Mouse (Mus musculus): ENCODE data around the gene Rnf43. TPM values are rescaled to one million over a fixed set of nuclear protein-coding genes. Genes with fewer than 3 reads are reported as not detected.

Rnf43 gene
- polyA plus RNA-seq, 1 experiment from 2014 or later = 0.70 TPM

DNA sequence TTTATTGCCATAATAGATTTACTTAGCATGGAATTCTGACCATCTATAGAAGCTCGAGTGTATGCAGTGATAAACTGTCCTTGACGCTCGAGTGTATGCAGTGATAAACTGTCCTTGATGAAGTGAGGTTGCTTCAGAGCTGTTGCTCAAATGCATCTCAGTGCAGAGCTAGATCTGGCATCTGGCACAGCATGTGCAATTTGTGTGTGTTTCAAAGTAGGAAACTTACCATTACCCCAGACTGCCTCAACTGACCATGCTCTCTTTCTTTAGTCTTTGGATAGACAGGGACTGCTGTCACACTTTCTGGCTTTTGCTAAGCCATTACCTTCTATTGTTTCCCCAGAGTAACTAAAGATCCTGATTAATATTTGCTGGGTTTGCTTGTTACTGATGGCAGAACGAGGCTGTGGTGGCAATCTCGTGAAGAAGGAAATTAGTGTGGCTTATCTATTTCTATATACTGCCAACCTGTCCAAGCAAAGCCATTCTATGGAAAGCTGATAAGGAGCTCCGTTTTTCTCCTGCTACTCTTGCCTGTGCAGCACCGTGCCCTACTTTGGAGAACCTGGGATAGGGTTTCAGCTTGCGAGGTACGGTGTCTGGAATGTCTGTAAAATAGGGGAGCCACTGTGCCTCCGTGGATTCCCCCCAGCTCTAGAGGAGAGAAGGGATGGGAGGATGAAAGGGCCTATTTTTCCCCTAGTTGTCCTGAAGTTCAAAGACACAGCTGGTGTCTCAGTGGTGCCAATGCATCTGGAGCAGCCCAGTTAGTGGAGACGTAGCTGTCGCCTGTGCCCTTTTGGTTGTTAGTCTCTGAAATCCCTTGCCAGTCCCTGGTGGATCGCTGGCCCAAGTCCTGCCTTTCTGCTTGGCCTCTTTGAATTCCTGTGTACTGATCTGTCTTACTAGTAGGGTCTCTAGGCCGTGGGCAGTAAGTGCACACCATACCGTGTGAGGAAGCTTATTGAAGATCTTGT is 25.0 kb downstream of the Rnf43 start:
- no peak overlapping the region for H3K4me3 ChIP-seq (ENCODE audit: inconsistent target)
- no peak overlapping the region for H3K27ac ChIP-seq
- H3K79me2 ChIP-seq (ENCODE audit: inconsistent target) = no peaks in the 10 kb centered on the region
- H3K36me3 ChIP-seq (ENCODE audit: inconsistent target) = no peaks in the 10 kb centered on the region
- 93% methylated on average over 15 of the region's 15 CpGs for WGBS (ENCODE audit: missing documents)

DNA sequence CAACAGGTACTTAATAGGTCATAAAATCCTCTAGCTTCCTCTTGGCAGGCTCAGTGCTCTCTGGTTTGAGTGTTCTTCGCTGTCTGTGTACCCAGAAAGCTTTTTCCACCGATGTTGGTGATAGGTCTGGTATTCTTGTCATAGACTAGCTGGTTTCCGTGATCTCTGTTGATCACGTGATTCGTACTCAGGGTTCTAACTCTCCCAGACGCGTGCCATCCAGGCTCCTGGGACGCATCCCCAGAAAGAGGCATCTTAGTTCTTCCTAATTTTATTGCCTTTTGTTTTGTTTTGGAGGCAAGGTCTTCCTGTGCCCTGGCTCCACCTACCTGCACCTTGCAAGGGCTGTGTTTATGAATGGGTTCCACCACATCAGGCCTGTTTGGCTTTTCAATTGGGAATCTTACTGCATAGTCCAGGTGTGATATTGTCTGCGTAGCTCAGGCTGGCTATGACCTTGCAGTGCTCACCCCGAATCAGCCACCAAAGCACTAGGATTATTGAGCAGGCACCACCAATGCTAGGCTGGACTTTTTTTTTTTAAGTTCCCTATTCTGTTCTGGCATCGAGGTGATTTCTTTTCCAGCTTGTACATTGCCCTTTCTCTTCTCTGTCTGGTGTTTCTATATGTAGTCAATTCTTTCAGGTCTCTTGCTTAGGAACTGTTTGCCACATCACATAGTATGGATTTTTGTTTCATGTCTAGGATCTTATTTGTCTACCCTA is 26.1 kb downstream of the Rnf43 start:
- no peak overlapping the region for H3K27ac ChIP-seq
- 77% methylated on average over 11 of the region's 11 CpGs for WGBS (ENCODE audit: missing documents)
- no peak overlapping the region for H3K4me3 ChIP-seq (ENCODE audit: inconsistent target)
- no peaks in the 10 kb centered on the region for H3K79me2 ChIP-seq (ENCODE audit: inconsistent target)
- no peaks in the 10 kb centered on the region for H3K36me3 ChIP-seq (ENCODE audit: inconsistent target)

DNA sequence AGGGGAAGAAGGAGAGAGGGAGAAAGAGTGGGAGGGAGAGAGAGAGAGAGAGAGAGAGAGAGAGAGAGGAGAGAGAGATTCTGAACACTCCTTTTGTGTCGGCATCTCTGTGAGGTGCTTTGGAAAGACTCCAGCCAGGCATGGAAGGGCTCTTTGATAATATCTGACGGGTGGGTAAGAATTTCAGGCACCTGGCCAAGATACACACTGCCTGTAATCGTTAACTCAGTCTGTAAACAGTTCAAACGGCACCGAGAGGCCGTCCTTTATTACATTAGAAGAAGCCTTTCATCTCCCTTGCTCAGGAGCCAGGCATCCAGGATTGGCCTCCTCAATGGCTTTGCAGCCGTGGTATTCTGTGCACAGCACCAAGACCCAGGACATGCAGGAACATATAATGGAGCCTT is 26.9 kb downstream of the Rnf43 start:
- Histone ChIP-seq H3K79me2 (ENCODE audit: inconsistent target) (no peaks in the 10 kb centered on the region), H3K4me3 (ENCODE audit: inconsistent target) (no peak overlapping the region), H3K27ac (no peak overlapping the region), H3K36me3 (ENCODE audit: inconsistent target) (no peaks in the 10 kb centered on the region)
- 40% methylated on average over 7 of the region's 7 CpGs for WGBS (ENCODE audit: missing documents)

DNA sequence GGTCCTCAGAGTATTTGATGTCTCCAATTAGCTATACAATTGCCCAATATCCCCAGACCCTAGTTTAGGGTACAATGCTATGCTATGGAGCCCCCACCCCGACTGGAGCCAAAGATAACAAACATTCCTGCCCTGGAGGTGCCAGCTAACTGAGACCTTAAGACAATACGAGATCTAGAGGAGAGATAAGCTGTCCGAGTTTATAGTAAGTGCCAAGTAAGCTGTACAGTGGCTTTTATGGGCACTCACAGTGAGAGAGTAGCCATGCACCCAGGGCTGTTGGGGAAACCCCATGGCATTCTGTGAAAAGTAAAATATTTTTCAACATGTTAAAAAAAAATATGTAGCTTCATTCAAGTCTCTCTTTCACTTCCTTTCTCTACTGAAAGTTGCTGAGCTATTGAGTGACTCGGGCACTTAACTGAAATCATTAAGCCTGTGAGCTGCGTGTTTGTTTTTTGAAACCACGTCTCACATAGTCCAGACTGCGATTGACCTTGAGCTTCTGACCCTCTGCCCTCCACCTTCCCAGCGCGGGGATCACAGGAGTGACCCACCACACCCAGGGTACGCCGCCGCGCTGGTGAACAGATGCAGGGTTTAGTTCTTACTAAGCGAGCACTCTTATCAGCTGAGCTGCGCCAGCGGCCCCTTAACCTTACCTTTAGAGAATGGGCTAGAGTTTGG is 27.7 kb downstream of the Rnf43 start:
- no peak overlapping the region for H3K27ac ChIP-seq
- H3K4me3 ChIP-seq (ENCODE audit: inconsistent target) = no peak overlapping the region
- H3K36me3 ChIP-seq (ENCODE audit: inconsistent target) = no peaks in the 10 kb centered on the region
- H3K79me2 ChIP-seq (ENCODE audit: inconsistent target) = no peaks in the 10 kb centered on the region
- 51% methylated on average over 16 of the region's 16 CpGs for WGBS (ENCODE audit: missing documents)

DNA sequence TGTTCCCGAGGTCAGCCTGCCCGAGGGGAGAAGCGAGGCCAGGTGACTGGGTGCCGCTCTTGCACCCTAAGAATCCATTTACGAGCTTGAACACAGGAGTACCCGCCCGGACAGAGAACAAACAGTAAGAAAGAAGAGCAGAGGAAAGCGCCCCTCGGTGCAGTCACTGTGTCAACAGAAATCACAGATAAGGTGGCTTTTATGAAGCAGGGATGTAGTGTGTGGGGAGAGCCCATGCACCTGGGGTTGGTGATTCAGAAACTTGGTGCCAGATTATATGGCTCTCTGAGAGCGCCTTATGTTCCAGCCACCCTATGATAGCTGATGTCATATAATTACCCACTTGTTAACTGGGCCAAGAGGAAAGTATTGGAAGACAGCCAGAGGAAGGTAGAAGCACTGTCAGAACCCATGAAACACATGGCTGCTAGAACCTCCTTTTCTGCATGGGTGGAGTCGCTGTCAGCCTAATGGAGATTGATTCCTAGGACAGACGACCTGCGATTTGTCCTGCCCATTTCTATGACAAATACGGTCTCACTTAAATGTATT is 34.7 kb downstream of the Rnf43 start:
- H3K27ac ChIP-seq = no peak overlapping the region

DNA sequence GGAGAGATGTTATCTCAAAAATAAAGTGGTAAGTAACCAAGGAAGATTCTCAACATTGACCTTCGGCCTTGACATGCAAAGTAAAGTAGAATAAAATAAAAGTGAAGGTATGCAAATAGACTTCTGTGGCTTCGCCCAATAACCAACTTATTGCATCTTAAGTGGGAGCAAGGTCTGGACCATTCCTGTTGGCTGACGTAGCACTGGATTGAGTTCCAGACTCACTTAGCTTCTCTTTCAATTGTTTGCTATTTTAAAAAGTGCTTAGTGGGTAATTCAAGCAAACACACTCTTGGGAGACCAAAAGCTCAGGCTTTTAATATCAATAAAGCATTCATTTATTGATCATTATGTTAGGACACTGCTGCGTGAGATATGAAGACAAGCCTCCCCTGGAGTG is 35.6 kb downstream of the Rnf43 start:
- no peaks in the 10 kb centered on the region for H3K36me3 ChIP-seq (ENCODE audit: inconsistent target)
- H3K4me3 ChIP-seq (ENCODE audit: inconsistent target) = no peak overlapping the region
- H3K27ac ChIP-seq = no peak overlapping the region
- no peaks in the 10 kb centered on the region for H3K79me2 ChIP-seq (ENCODE audit: inconsistent target)
- 97% methylated on average over 4 of the region's 4 CpGs for WGBS (ENCODE audit: missing documents)

More for the DNA sequence above, 34.7 kb downstream of the Rnf43 start:
- H3K4me3 ChIP-seq (ENCODE audit: inconsistent target) = no peak overlapping the region
- 91% methylated on average over 14 of the region's 14 CpGs for WGBS (ENCODE audit: missing documents)
- no peaks in the 10 kb centered on the region for H3K79me2 ChIP-seq (ENCODE audit: inconsistent target)
- H3K36me3 ChIP-seq (ENCODE audit: inconsistent target) = no peaks in the 10 kb centered on the region

DNA sequence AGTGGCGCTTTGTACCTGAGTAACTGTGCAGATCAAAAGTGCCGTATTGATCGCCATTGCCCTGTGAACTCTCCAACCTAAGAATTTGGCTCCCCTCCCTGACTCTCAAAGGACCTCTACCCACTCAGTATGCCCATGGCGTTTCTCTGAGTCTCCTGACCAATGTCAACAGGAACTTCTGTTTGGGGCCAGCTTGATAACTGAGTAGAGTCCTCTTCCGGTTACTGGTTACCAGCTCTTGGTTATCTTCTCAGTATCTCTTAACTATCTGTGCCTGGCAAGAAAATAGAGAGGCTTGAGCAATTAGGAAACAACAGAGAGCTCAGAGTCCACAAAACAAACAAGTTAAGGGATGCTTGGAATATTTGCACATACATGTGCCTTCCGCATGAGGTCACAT is 38.6 kb downstream of the Rnf43 start:
- Histone ChIP-seq H3K27ac (no peak overlapping the region), H3K36me3 (ENCODE audit: inconsistent target) (no peaks in the 10 kb centered on the region), H3K79me2 (ENCODE audit: inconsistent target) (no peaks in the 10 kb centered on the region), H3K4me3 (ENCODE audit: inconsistent target) (no peak overlapping the region)
- 87% methylated on average over 6 of the region's 6 CpGs for WGBS (ENCODE audit: missing documents)

DNA sequence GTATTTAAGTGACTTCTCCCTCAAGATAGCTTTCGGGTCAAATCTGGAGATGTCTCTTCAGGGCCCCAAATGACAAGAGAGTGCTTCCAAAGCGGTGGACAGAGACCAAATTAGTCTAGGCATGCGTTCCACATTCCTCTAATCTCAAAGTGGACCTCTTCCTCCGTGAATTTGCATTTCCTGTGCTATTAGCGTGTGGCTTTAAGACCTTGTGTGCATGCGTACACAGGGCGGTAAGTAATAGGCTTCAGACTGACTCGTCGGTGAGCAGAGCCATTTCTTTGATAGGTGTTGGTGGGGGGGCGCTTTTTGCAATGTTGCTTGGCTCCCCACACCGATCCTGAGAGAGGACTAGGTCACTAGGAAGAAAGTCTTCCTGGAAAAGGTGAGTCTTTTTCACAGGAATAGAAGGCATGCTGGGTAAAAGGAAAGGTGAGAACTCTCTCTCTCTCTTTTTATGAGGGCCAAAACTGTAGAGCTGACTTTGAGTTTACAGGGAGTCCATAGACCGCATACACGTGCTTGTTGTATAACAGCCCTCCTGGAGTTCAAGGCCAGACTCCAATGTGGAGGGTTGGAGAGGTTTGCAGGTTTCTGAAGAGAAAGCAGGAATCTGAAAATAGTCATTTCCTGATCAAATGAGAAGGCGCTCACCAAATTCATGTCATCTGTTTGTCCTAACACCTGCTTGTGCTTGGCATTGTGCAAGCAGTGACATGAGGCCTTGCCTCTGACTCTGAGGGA is 39.5 kb downstream of the Rnf43 start:
- Histone ChIP-seq H3K36me3 (ENCODE audit: inconsistent target) (no peaks in the 10 kb centered on the region), H3K79me2 (ENCODE audit: inconsistent target) (no peaks in the 10 kb centered on the region), H3K27ac (no peak overlapping the region), H3K4me3 (ENCODE audit: inconsistent target) (no peak overlapping the region)
- WGBS (ENCODE audit: missing documents) = 50% methylated on average over 14 of the region's 14 CpGs

DNA sequence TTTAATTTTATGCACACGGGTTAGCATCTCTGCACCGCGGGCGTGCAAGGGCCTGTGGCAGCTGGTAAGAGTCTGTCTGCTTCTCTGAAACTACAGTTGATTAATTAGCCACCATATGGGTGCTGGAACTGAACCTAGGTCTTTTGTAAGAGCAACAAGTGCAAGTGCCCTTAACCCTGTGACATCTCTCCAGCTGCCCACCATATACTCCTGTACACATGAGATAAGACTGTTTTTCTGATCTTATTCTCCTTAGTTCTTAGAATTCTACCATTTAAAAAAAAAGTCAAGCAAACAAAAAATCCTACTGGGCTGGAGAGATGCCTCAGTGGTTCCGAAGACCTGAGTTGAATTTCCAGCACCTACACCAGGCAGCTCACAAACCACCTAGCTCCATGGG is 41.1 kb downstream of the Rnf43 start:
- 94% methylated on average over 5 of the region's 5 CpGs for WGBS (ENCODE audit: missing documents)
- no peak overlapping the region for H3K27ac ChIP-seq
- H3K4me3 ChIP-seq (ENCODE audit: inconsistent target) = no peak overlapping the region
- H3K36me3 ChIP-seq (ENCODE audit: inconsistent target) = no peaks in the 10 kb centered on the region
- H3K79me2 ChIP-seq (ENCODE audit: inconsistent target) = no peaks in the 10 kb centered on the region

DNA sequence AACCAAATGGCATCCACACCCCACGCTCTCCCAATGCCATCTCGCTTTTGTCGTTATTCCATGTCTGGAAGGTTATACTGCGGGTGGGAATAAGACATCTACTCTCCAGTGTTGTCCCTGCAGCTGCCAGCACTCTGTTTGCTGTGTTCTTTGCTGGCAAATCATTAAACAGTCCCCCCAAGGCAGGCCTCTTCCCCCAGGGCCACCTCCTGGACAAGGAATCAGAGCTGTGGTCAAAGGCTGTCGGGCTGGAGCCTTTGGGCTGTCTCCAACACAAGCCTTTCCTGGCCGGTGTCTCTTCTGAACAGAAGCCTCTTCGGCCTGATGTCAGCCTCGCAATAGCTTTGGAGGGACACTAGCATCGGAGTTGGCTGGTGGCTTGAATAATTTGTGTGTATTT is 41.8 kb downstream of the Rnf43 start:
- Histone ChIP-seq H3K27ac (no peak overlapping the region), H3K4me3 (ENCODE audit: inconsistent target) (no peak overlapping the region), H3K36me3 (ENCODE audit: inconsistent target) (no peaks in the 10 kb centered on the region), H3K79me2 (ENCODE audit: inconsistent target) (no peaks in the 10 kb centered on the region)
- WGBS (ENCODE audit: missing documents) = 95% methylated on average over 9 of the region's 9 CpGs

DNA sequence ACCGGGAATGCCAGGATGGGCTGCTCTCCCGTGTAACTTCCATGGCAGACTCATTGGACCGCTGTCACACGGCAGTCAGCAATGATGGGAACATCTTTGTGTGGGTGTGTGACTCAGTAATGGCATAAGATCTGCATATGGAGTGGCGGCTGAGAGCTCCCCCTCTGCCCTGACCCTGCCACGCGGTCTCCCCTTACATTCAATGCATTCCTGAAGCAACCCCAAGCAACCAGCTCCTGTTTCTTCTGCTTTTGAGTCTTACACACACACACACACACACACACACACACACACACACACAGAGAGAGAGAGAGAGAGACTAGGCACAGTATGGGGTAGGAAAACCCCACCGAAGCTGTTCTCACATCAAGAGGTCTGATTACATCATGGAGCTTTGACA is 45.0 kb downstream of the Rnf43 start:
- H3K79me2 ChIP-seq (ENCODE audit: inconsistent target) = no peaks in the 10 kb centered on the region
- WGBS (ENCODE audit: missing documents) = 78% methylated on average over 6 of the region's 8 CpGs
- H3K36me3 ChIP-seq (ENCODE audit: inconsistent target) = no peaks in the 10 kb centered on the region
- H3K27ac ChIP-seq = no peak overlapping the region
- no peak overlapping the region for H3K4me3 ChIP-seq (ENCODE audit: inconsistent target)

DNA sequence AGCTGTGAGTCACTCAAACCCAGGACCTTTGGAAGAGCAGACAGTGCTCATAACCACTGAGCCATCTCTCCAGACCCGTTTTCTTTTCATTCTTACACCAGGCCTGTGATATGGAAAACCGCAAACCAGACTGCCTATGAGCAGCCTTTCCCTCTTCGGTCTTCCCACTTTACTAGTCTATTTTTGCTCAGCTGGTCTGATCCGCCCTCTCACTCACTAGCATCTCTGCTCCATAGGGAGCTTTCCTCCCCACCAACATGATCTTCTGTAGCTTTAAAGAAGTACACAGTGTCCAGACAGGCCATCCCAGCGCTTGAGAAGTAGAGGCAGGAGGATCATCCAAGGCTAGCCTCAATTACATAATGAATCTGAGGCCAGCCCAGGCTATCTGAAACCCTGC is 46.5 kb downstream of the Rnf43 start:
- H3K36me3 ChIP-seq (ENCODE audit: inconsistent target) = no peaks in the 10 kb centered on the region
- H3K27ac ChIP-seq = no peak overlapping the region
- no peak overlapping the region for H3K4me3 ChIP-seq (ENCODE audit: inconsistent target)
- no peaks in the 10 kb centered on the region for H3K79me2 ChIP-seq (ENCODE audit: inconsistent target)
- WGBS (ENCODE audit: missing documents) = 97% methylated on average over 5 of the region's 5 CpGs

DNA sequence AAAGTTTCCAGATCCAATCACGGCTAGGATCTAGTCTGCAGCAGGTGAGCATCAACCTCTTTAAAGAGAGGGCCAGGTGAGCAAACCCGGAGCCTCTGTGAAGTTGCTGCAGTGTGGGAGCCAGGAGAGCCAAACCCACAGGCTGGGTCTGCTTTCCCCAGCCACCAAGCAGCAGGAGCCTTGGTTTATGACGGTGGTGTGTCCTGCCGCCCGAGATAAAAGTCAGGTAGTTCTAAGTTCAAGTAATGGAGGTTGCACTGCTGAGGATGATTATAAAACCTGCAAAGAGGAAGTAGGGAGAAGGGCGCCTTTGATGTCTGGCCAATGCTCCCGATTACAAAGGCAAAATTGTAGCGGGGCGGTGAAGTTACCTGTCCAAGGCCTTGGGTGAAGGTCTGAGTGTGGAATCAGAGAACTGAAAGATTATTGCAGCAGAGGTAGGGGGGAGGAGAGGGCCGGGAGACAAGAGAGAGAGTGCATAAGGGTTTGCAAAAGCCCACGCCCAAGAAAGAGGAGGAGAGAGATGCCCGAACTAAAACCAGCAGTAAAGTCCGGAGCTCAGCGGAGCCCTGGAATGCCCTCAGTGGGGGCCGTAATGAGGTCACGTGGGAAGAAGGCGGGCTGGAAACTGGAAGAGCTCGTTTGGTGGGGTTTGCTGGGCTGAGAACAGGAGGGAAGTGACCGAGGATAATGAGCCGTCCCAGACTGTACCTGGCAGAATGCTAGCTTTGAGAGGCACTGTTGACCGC is 47.2 kb downstream of the Rnf43 start:
- Histone ChIP-seq H3K27ac (no peak overlapping the region), H3K36me3 (ENCODE audit: inconsistent target) (no peaks in the 10 kb centered on the region), H3K4me3 (ENCODE audit: inconsistent target) (no peak overlapping the region), H3K79me2 (ENCODE audit: inconsistent target) (no peaks in the 10 kb centered on the region)
- 25% methylated on average over 21 of the region's 21 CpGs for WGBS (ENCODE audit: missing documents)
